Mouse (Mus musculus) liver (tissue): ENCODE data around the gene Cyct.
A peak's percentile ranks its signal among the peaks of the same experiment; 100 is the strongest.

Experiments used
- DNase-seq: peaks from one replicate; pipeline ENCODE4 v3.0.0-alpha.2; 2020; ENCODE audit warnings: mixed read lengths

Cyct gene

DNA sequence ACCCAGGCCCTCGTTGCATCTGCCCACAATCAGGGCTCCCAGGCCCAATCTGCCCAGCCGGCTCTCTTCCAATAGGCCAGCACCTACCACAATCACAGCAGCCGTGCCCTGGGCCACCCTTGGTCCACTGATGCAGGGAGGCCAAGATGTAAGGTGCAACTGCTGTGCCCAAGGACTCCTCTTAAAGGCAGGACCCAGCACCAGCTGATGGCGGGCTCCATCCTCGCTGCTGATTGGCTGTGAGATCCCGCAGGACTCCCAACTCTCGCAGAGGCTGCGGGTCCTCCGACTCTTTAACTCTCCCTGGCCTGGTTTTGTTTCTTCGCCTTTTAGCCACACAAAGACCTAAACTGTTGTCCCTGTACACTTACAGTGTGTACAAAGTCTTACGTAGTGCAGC lies at the start of gene Cyct:
TSS of gene Cyct (minus strand) at position 225 of the 400 bp plus-strand sequence.
- no peak for DNase-seq

DNA sequence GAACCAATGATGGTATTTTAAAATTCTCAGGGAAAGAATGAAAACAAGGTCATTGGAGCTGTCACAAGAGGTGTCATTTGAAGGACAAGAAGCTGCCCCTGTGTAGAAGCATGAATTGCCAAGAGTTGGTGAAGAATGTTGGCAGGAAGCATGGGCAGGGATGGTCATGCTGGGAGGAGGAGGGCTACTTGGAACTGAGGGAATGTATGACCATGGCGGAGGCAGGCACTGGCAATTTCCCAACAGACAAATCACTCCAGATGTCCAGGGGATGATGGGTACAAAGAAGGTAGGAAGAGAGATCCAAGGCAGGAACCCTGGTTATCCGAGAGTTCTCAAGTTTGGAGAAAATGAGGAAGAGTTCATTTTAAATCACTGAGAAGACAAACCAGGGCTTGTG lies 49.7 kb upstream of the Cyct start:
- no peak for DNase-seq

DNA sequence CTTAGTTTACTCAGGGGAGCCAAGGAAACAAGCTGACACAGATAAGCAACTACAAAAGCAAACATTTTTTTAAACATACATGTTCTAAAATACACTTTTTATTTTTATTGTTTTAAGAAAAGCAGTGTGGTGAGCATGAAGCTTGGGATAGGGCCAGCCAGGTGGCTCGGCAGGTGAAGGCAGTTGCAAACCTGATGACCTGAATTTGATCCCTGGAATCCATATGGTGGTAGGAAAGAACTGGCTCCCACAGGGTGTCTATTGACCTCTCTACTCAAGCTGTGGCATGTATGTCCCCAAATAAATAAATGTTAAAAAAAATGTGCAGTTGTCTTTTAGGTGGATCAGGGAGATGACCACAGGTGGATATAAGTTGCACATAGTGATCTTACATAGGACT lies 49.3 kb upstream of the Cyct start:
- no peak for DNase-seq

DNA sequence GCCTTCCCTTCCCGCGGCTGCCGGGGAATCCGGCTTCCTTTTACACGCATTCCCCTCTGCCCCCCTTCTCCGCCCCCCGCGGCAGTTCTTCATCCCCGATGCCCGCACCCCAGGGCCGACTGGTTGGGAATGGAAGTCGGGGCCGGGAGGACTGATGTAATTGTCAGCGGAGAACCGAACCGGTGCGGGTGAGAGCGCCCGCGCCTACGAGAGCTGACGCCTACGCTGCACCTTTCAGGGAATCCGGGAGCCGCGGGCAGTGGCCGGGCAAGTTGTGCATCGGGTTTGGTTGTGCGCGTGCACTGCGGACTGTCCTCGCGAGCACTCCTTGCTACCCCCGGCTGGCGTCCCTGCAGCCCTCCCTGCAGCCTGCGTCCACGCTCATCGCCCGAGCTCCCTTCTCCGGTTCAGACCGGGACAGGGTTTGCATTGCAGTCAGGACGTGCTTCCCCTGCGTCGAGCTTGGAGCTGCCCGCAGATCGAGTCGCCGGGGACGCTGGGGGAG lies 46.7 kb upstream of the Cyct start:
- peak; percentile 39 for DNase-seq

DNA sequence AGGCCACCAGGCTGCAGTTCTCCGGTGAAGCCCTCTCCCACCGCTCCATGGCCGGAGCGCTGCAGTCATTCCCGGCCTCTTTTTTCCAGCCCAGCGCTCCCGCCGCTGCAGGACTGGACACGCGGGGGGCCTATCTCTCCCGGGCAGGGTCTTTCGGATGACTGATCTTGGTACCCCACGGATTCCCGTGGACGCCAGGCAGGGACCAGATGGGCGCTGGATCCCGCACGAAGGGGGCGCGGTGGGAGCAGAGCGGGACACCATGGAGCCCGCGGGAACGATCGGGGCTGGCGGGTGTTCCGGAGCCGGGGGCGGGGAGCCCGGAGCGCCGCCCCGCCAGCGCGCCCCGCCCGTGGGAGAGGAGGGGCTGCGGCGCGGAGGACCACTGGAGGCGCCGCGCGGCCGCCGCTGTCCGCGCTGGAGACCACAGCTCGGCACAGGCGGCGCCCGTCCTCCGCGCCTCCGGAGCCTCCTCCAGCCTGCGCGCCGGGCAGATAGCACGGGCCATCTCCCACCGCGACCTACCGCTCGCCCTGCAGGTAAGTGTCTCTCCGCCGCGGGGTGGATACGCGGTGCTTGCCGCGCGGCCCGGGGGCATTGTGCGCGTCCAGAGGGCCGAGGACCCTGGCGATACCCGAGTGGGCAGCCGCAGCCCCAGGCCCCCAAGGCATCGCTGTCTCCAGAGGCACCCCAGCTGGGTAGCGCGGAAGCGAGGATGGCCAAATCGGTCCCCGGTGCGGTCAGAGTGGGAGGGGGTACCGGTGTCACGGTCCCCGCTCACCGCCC lies 46.1 kb upstream of the Cyct start, which contains the start of gene Osbpl6:
TSS of gene Osbpl6 (plus strand) at position 358 of the 786 bp plus-strand sequence.
- peak; percentile 60 for DNase-seq

DNA sequence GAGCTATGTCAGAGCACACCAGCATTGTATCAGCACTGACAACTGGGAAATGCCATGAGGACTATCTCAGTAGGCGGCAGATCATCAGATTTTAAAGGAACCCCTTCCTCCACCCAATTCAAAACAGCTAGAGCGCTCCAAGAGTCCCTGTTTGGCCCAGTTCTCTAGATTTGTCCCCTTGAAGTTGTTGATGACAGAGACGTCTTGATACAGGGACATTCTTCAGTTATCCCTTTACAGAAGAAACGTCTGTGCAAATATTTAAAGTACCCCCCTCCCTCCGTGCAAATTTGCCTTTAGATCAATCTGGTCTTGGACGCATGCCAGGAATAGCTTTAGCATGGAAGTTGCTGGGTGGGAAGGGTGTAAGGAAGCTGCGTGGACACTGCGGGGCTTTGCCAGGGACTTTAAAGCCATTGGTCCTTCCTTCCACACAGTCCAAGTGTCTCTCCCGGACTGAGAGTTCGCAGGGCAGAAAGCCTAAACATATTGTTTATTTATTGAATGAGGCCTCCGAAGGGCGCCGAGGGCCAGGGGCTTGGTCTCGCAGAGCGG lies 45.4 kb upstream of the Cyct start:
- no peak for DNase-seq

DNA sequence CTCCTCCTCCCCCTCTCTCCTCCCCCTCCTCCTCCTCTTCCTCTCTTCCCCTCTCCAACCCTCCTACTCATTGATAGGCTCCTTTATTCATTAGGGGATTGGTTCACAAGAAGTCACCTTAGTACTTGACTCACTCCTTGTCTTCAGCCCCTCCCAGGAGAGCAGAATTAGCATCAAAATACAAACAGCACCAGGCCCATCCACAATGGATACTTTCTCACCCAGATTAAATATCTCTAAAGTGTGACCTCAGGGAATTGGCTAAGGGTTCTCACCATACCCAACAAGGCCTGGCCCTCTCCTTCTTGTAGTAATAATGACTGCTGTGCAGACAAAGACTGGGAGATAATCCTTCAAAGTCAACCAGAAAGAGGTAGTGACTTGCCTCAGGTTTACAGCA lies 39.9 kb upstream of the Cyct start:
- no peak for DNase-seq

DNA sequence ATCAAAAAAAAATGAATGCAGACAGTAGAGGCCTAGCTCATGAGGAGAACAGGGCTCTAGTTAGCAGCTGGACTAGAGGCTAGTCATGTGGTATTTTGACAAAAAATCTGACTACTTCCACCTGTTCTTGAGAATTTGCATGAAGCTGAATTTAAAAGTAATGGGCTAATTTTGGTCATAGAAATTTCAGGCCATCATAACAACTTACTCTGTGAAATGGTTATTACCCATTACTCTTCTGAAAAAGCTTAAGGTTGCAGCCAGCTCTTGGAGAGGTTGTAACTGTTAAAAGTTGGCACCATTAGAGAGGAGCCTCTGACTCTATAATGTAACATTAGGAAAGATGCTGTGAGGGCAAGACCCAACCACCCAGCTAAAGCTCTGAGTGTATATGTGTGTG lies 26.3 kb upstream of the Cyct start:
- DNase-seq = no peak

DNA sequence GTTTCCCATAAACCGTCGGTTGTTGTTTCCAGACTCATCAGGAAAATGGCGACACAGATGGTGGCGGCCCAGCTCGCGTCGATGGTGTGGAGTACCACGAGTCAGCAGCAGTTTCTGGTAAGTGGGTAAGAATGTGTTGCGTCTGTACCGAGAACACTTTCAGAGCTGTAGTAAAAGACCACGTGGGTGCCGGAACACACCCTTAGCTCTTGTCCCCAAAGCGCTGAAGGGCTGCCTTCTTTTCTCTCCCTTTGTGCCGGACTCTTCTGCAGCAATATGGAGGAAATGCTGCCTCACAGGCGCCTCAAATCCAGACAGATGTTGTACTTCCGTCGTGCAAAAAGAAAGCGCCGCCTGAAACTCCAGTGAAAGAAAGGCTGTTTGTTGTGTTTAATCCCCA lies 18.4 kb upstream of the Cyct start:
- DNase-seq = no peak

DNA sequence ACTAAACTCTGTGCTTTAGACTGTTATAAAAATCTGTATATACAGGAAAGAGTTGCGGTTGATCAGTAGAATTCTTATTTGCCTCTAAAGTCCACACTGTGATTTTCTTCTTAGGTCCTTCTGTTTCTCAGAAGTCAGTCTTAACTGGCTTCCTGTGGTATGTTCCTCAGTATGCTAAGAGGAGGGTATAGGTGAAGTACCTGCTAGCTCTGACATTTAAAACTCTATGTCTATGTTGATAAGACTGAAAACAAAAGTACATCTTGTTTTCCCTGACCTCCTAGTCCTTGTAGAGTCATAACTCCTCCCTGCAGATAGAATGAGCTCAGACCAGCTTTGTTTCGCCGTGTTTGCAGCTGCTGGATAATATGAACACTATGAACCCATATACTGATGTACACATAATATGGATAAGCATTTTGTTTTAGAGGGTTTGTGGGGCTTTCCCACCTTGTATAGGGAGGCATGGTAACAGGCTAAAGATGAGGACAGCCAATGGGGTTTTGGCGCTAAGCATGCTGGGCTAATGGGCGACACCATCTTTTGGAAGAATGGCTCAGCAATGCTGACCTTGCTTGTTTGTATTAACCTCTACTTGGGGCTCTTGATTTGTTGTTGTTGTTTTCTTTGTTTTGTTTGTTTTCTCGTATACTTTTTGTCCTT lies 14.4 kb upstream of the Cyct start:
- no peak for DNase-seq

DNA sequence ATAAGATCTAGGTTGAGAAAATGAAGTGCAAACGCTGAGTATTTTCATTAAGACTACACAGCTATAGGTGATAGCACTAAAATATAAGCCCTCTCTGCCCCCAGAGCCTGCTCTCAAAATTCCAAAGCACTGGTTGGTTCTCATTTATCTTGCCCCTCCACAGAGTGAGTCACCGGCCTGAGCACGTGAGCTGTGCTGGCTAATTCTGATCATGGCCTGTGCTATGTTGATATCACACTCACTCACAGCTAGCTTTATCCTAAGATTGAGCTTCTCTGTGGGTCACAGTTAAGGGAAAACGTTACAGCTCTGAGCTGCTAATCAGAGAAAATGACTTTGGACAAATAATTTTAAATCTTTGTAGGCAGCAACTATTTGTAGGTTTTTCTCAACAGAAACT lies 12.0 kb upstream of the Cyct start:
- peak; percentile 46 for DNase-seq

DNA sequence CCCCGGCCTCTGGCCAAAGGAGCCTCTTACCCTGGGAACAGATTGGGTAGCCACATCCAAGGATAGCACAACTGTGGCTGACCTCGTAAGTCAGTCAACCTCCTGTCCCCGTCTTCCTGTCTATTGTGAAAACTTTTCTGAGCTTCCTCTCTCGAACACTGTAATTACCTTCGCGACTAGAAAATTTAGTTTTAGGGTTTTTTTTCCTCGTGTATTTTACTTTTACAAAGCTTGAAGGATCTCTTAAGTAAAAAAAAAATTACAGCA lies 10.3 kb upstream of the Cyct start:
- no peak for DNase-seq

DNA sequence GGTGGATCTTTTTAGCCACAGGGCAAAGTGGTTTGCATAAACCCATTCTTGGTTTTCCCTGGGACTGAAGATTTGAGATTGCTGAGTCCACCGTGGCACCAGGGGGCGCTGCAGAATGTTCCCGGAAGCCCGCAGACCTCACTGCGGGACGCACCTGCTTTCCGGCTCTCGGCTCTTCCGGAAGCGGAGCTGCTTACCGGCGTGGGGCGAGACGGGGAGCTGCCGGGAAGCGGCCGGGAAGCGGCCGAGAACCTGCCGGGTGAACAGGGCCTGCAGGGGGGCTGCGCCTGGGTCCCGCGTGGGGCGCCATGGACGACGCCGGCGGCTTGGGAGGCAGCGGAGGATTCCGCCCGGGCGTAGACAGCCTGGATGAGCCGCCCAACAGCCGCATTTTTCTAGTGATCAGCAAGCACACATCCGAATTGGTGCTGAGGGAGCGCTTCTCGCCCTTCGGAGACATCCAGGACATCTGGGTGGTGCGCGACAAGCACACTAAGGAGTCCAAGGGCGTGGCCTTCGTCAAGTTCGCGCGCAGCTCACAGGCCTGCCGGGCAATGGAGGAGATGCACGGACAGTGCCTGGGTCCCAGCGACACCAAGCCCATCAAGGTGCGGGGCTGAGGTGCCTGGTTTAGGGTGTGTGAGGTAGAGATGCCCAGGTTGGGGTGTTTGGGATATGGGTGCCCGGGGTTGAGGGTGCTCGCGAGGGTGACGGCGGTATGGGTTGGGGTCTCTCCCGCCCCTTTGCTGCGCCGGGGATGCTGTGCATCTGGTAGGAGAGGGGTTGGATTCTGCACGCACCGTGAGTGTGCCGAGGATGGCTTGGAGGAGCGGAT lies 9.8 kb upstream of the Cyct start, which contains the start of gene Rbm45:
TSS of gene Rbm45 (plus strand) at position 164 of the 835 bp plus-strand sequence.
- peak; percentile 90 for DNase-seq

DNA sequence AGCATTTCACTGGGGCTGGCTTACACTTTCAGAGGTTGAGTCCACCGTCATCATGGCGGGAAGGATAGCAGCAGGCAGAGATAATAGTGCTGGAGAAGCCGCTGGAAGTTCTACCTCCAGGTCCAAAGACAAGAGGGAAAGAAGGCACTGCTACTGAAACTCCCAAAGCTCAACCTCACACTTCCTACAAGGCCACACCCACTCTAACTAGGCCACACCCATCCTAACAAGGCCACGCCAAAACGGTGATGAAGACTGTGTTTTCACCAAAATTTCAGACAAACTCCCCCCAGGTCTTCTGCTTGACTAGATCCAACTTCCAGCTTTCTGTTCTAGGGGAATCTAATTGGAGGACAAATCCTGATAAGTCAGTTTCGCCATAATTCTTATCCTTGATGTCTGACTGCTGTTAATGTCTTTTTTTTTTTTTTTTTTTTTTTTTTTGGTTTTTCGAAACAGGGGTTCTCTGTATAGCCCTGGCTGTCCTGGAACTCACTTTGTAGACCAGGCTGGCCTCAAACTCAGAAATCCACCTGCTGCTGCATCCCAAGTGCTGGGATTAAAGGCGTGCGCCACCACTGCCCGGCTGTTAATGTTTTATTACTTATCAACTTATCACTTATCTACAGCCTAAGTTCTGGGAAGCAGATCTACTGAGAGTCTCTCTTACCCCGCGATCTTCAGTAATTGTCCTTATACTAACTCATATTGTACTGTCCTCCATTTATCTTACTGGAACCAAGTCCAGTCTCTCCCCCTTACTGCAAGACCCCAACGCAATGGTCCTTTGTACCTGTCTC lies 8.8 kb upstream of the Cyct start:
- peak; percentile 11 for DNase-seq

DNA sequence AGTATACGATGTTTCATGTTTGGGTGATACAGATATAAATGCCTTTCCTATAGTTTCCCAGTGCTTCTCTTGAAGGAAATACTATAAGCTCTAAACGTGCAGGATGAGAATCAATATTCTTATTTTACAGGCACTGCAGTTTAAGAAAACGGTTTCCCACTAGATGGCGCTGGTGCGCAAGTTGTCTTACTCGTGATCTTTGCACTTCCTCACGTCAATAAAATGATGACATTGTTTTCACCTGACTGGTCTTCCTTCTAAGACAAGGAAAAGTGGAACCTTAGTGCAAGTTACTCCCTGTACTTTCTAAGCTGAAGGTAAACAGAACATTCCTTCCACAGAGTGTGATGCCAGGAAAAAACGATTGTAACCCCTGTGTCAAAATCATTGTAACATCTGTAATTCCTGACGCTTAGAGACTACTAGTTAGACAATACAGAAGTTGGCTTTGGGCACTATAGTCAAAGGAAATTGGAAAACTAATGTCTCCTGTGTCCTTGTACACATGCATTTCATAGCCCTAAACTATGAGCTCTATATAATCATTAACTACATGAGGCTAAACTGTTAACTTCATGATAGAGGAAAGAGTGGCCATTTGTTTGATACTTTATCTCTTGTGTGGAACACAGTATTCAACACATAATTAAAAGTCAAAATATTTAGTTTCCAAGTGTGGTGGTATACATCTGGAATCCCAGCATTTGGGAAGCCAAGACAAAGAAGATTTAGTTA lies 7.1 kb upstream of the Cyct start:
- DNase-seq = peak; percentile 82

DNA sequence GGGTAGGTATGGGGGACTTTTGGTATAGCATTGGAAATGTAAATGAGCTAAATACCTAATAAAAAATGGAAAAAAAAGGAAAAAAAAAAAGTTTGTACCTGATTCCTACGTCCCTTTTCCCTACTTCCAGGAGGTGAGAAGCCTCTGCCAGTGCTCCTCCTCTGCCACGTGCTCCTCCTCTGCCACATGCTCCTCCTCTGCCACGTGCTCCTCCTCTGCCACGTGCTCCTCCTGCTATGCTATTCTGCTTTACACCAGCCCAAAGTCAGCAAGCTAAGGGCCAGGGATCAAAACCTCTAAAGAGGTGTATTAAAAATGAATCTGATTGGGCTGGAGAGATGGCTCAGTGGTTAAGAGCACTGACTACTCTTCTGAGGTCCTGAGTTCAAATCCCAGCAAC lies 5.6 kb upstream of the Cyct start:
- DNase-seq = no peak

DNA sequence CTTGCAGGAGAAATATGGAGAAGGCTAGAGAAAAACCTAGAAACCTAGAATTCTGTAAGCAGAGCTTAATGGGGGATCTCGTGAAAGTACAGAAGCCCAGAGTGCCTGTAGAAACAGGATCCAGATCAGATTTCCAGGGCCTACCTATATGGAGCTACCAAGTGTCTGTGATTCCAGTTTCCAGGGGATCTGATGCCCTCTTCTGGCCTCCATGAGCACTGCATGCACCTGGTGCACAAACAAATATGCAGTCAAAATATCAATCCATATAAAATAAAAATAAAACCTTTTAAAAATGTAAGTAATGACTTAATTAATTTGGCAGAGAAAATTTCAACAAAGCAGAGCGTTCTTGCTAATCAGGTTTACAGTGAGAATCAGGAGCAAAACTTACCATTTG lies 1.9 kb upstream of the Cyct start:
- DNase-seq = peak; percentile 15

DNA sequence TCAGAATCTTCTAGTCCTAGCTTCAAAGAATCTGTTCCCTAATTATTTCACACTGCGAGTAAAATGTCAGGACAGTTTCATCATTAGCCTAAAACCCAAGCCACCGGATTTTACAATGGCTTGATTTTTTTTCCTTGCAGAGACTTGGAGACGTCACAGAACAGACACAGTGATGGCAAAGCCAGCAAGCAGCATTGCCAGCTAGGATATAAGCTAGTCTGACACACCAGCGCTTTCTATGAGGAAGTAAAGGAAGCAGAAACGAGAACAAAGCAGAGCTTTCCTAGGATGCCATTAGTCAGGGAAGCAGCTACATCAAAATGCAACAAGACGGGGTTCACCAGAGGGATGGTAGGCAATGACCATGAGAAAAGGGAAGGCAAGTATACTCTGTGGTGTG lies 12.4 kb downstream of the Cyct start:
- no peak for DNase-seq

DNA sequence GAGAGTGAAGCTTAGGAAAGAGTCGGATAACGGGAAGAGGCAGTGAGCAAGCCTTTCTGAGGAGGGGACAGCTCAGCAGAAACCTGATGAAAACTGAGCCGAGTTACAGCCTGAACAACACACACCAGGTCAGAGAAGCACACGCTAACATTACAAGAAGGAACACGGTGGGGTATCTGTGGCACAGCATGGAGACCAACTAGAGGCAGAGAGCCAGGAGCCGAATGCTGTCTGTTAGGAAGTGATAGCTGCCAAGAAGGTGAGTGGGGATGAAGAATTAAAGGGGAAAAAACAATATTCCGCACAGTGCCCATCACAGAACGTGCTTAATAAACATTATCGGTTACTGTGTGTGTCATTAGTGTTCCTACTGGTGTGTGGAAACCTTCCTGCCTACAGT lies 18.1 kb downstream of the Cyct start:
- DNase-seq = no peak

DNA sequence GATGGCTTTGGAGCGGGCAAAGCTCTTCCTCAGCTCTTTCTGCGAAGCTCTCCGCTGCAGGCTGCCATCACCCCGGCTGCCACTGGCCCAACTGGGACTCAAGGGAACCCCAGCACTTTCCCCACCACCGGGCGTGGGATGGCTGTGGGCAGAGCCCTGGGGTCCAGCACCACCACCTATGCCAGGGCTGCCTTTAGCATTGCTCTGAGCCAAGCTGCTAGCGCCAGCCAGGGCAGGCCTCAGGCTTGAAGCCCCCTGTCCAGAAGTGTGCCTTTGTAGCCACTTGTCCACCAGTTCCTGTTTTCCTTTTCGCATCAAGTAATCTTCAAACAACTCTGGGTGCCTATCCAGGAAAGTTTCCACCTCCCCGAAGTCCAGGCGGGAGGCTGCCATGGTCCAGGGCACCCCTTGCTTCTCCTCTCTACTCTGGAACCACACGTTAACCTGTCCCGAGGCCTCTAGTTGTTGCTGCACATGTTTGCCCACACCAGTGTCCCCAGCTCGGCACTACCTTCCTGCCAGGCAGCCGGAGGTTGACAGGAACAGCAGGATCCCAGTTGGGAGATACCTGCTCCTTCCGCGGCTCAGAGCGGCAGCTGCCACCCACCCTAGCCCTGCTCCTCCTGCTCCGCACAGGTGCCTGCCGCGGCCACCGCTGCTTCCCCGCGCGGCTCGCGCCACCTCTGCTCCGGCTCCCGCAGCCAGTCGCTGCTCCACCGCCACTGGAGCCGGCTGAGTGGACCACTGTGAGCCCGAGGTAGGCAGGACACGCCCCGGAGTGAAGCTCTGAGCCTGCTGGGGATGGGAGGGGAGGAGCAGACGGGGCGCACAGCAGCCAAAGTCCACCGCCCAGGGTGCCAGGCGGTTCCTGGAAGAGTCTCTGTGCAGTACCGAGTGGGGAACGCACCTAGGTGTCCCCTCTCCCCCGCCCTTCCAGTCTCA lies 21.8 kb downstream of the Cyct start, which contains the start of gene Pde11a:
TSS of gene Pde11a (minus strand) at position 560 of the 942 bp plus-strand sequence.
- DNase-seq = peak; percentile 50
